Mouse (Mus musculus) myocyte (in vitro differentiated cells): ENCODE results near the gene Sfrp4. TPM values are rescaled to one million over a fixed set of nuclear protein-coding genes. Genes with fewer than 3 reads are reported as not detected.

ENCODE experiments used
- H3K27me3 ChIP-seq: one replicate; pipeline ENCODE4 v1.6.1; 2011; ENCODE audit not compliant: control insufficient read depth, insufficient read depth, insufficient read length
- H3K36me3 ChIP-seq: one replicate; pipeline ENCODE4 v1.6.1; 2011; ENCODE audit not compliant: control insufficient read depth, insufficient read depth
- H3K4me2 ChIP-seq: one replicate; pipeline ENCODE4 v1.6.1; 2011; ENCODE audit warnings: low read depth, control low read depth
- H3K4me3 ChIP-seq: one replicate; pipeline ENCODE4 v1.5.1; 2011; ENCODE audit warnings: mild to moderate bottlenecking, control low read depth, moderate library complexity
- H3K79me2 ChIP-seq: one replicate; pipeline ENCODE4 v1.6.1; 2011; ENCODE audit not compliant: control insufficient read depth, insufficient read depth
- H3ac ChIP-seq: one replicate; pipeline ENCODE4 v1.6.1; 2011; ENCODE audit not compliant: control insufficient read depth, insufficient read length
- CEBPB ChIP-seq: IDR thresholded peaks from 2 replicates; pipeline ENCODE4 v1.6.1; 2011; ENCODE audit warnings: mild to moderate bottlenecking, moderate library complexity; ENCODE audit not compliant: poor library complexity, insufficient read depth, severe bottlenecking
- E2F4 ChIP-seq: IDR thresholded peaks from one replicate; pipeline ENCODE4 v1.6.1; 2011; ENCODE audit warnings: mild to moderate bottlenecking, control low read depth, moderate library complexity; ENCODE audit not compliant: insufficient read depth
- MAX ChIP-seq: IDR thresholded peaks from one replicate; pipeline ENCODE4 v1.6.1; 2011; ENCODE audit warnings: low read depth, mild to moderate bottlenecking, control low read depth
- MYOD1 ChIP-seq, 3 experiments: IDR thresholded peaks; one replicate each; pipeline ENCODE4 v1.6.1; 2011; ENCODE audit warnings: control low read depth in 2 of 3, low read depth in 2 of 3, mild to moderate bottlenecking in 2 of 3, moderate library complexity in 1 of 3; ENCODE audit not compliant: insufficient read length in 2 of 3, control insufficient read depth in 1 of 3
- MYOG ChIP-seq, 3 experiments: IDR thresholded peaks; one replicate each; pipeline ENCODE4 v1.6.1; 2011; ENCODE audit warnings: control low read depth in 2 of 3, low read depth in 2 of 3, mild to moderate bottlenecking in 2 of 3; ENCODE audit not compliant: insufficient read length in 2 of 3, control insufficient read depth in 1 of 3, insufficient read depth in 1 of 3
- POLR2A ChIP-seq: IDR thresholded peaks from one replicate; pipeline ENCODE4 v1.6.1; 2011; ENCODE audit warnings: low read depth, mild to moderate bottlenecking, control low read depth, moderate library complexity; ENCODE audit not compliant: insufficient read length
- POLR2AphosphoS2 ChIP-seq: IDR thresholded peaks from one replicate; pipeline ENCODE4 v1.6.1; 2011; ENCODE audit warnings: low read depth, control low read depth; ENCODE audit not compliant: insufficient read length
- REST ChIP-seq: IDR thresholded peaks from one replicate; pipeline ENCODE4 v1.6.1; 2011; ENCODE audit warnings: mild to moderate bottlenecking, control low read depth, moderate library complexity; ENCODE audit not compliant: insufficient read depth, insufficient read length
- SRF ChIP-seq: IDR thresholded peaks from one replicate; pipeline ENCODE4 v1.6.1; 2011; ENCODE audit warnings: low read depth; ENCODE audit not compliant: control insufficient read depth, insufficient read length
- TCF12 ChIP-seq: IDR thresholded peaks from one replicate; pipeline ENCODE4 v1.6.1; 2011; ENCODE audit warnings: mild to moderate bottlenecking, control low read depth; ENCODE audit not compliant: poor library complexity, insufficient read depth, severe bottlenecking
- TCF3 ChIP-seq: IDR thresholded peaks from one replicate; pipeline ENCODE4 v1.6.1; 2011; ENCODE audit warnings: low read depth, control low read depth; ENCODE audit not compliant: insufficient read length
- USF1 ChIP-seq: IDR thresholded peaks from one replicate; pipeline ENCODE4 v1.6.1; 2011; ENCODE audit warnings: low read depth, mild to moderate bottlenecking, control low read depth, moderate library complexity
- polyA plus RNA-seq: library from polyadenylated mRNA; unstranded; fragments of >200 nt; fragmentation: generic; extraction: Trizol; gene quantifications from one replicate; pipeline ENCODE4 v1.2.1, GENCODE M21; 2012; ENCODE audit warnings: missing spikeins

Gene Sfrp4
- polyA plus RNA-seq, 1 experiment = 1.1 TPM

- Histone ChIP-seq H3K27me3 (no peaks in the 10 kb centered on the region), H3K36me3 (no peaks in the 10 kb centered on the region), H3K4me3 (no peak overlapping the region), H3K4me2 (no peak overlapping the region), H3K79me2 (no peaks in the 10 kb centered on the region), H3ac (no peak overlapping the region)
- TF ChIP-seq CEBPB (no peak), MYOG (IDR thresholded peaks at IDR 0.05; ENCODE audit: control insufficient read depth in 1 of 3, insufficient read depth in 1 of 3, insufficient read length in 2 of 3, low read depth in 2 of 3) (no peak), MYOD1 (IDR thresholded peaks at IDR 0.05; ENCODE audit: control insufficient read depth in 1 of 3, insufficient read length in 2 of 3, low read depth in 2 of 3) (no peak), REST (no peak), TCF12 (no peak), SRF (no peak), POLR2A (no peak), USF1 (no peak), MAX (no peak), E2F4 (no peak), TCF3 (no peak), POLR2AphosphoS2 (no peak)
Observed at GRCm38 (mm10) chr13:19644225-19644624, 21.3 kb downstream of the Sfrp4 start.

GRCm38 (mm10) chr13:19649824-19650223, 26.9 kb downstream of the Sfrp4 start:
- Histone ChIP-seq H3K4me3 (no peak overlapping the region), H3K4me2 (no peak overlapping the region), H3K36me3 (no peaks in the 10 kb centered on the region), H3K27me3 (no peaks in the 10 kb centered on the region), H3K79me2 (no peaks in the 10 kb centered on the region), H3ac (no peak overlapping the region)
- no peak for TF ChIP-seq MYOG (IDR thresholded peaks at IDR 0.05; ENCODE audit: control insufficient read depth in 1 of 3, insufficient read depth in 1 of 3, insufficient read length in 2 of 3, low read depth in 2 of 3)
- TF ChIP-seq SRF = no peak
- TF ChIP-seq CEBPB = no peak
- no peak for TF ChIP-seq MAX
- no peak for TF ChIP-seq POLR2A
- TF ChIP-seq E2F4 = no peak
- no peak for TF ChIP-seq TCF3
- no peak for TF ChIP-seq POLR2AphosphoS2
- no peak for TF ChIP-seq USF1
- no peak for TF ChIP-seq TCF12
- no peak for TF ChIP-seq MYOD1 (IDR thresholded peaks at IDR 0.05; ENCODE audit: control insufficient read depth in 1 of 3, insufficient read length in 2 of 3, low read depth in 2 of 3)
- TF ChIP-seq REST = no peak

DNA sequence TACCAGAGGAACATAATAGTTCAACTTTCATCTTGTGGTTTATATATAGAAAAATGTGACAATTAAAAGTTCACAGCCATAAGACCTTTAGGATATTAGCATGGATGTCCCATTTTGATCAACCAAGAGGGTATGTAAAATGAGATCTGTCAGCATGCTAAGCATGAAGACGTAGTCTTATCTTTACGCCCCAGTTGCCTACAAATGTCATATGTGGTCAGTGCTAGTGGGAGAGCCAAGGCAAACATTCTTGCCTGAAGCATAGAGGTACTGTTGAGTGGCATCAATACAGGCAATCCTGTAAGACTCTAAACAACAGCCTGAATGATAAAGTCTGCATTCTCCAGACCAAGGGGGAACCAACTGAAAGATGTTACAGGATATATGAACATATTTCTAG, 29.5 kb downstream of the Sfrp4 start:
- H3K36me3 ChIP-seq = no peaks in the 10 kb centered on the region
- no peak overlapping the region for H3ac ChIP-seq
- no peak overlapping the region for H3K4me3 ChIP-seq
- H3K4me2 ChIP-seq = no peak overlapping the region
- H3K27me3 ChIP-seq = no peaks in the 10 kb centered on the region
- H3K79me2 ChIP-seq = no peaks in the 10 kb centered on the region
- no peak for TF ChIP-seq CEBPB

GRCm38 (mm10) chr13:19668355-19669140, 45.6 kb downstream of the Sfrp4 start:
- Histone ChIP-seq H3K79me2 (no peaks in the 10 kb centered on the region), H3ac (no peak overlapping the region), H3K4me3 (no peak overlapping the region), H3K36me3 (no peaks in the 10 kb centered on the region), H3K27me3 (no peaks in the 10 kb centered on the region), H3K4me2 (no peak overlapping the region)
- TF ChIP-seq SRF (no peak), TCF12 (no peak), REST (no peak), E2F4 (no peak), POLR2AphosphoS2 (no peak), TCF3 (no peak), POLR2A (no peak)

GRCm38 (mm10) chr13:19674025-19674424, 51.1 kb downstream of the Sfrp4 start:
- Histone ChIP-seq H3K4me2 (no peak overlapping the region), H3ac (no peak overlapping the region), H3K4me3 (no peak overlapping the region), H3K36me3 (no peaks in the 10 kb centered on the region), H3K27me3 (no peaks in the 10 kb centered on the region), H3K79me2 (no peaks in the 10 kb centered on the region)
- TF ChIP-seq TCF12 = no peak
- TF ChIP-seq POLR2A = no peak
- no peak for TF ChIP-seq REST
- TF ChIP-seq MYOG (IDR thresholded peaks at IDR 0.05; ENCODE audit: control insufficient read depth in 1 of 3, insufficient read depth in 1 of 3, insufficient read length in 2 of 3, low read depth in 2 of 3) = no peak
- no peak for TF ChIP-seq MYOD1 (IDR thresholded peaks at IDR 0.05; ENCODE audit: control insufficient read depth in 1 of 3, insufficient read length in 2 of 3, low read depth in 2 of 3)
- no peak for TF ChIP-seq MAX
- TF ChIP-seq CEBPB = no peak
- TF ChIP-seq POLR2AphosphoS2 = no peak
- no peak for TF ChIP-seq SRF
- no peak for TF ChIP-seq USF1
- TF ChIP-seq TCF3 = no peak
- TF ChIP-seq E2F4 = no peak
